Mouse (Mus musculus): ENCODE measurements around the gene Olfr287. TPM values are rescaled to one million over a fixed set of nuclear protein-coding genes. Genes with fewer than 3 reads are reported as not detected.

Olfr287 gene
- total and polyA plus RNA-seq, 2 experiments from 2014 or later, result 0.24 to 0.45 TPM

- Histone ChIP-seq H3K4me1 (ENCODE audit: insufficient read depth) (no peaks in the 10 kb centered on the region), H3K36me3 (ENCODE audit: insufficient read depth) (no peaks in the 10 kb centered on the region), H3K4me2 (ENCODE audit: low read depth) (no peak overlapping the region), H3K27ac (ENCODE audit: low read depth, low read length) (no peak overlapping the region), H3K9ac (no peak overlapping the region), H3K9me3 (ENCODE audit: low read length) (no peaks in the 10 kb centered on the region), H3K4me3 (ENCODE audit: low read depth, low read length) (no peak overlapping the region), H3K27me3 (ENCODE audit: insufficient read depth, low read length) (no peaks in the 10 kb centered on the region)
- WGBS, result 81% methylated on average over 4 of the region's 4 CpGs
- DNase-seq, result no peak
- no peak for ATAC-seq
- no peak for TF ChIP-seq CTCF (IDR thresholded peaks at IDR 0.05; ENCODE audit: low read depth)
Measured at GRCm38 (mm10) chr15:98162561-98162960, 58.3 kb downstream of the Olfr287 start.

GRCm38 (mm10) chr15:98161026-98161805 lies 59.6 kb downstream of the Olfr287 start:
- DNase-seq, result no peak
- 54% methylated on average over 19 of the region's 19 CpGs for WGBS
- no peak overlapping the region for H3K27ac ChIP-seq (ENCODE audit: low read depth, low read length)
- no peaks in the 10 kb centered on the region for H3K9me3 ChIP-seq (ENCODE audit: low read length)
- no peaks in the 10 kb centered on the region for H3K27me3 ChIP-seq (ENCODE audit: insufficient read depth, low read length)
- no peak overlapping the region for H3K9ac ChIP-seq
- H3K4me1 ChIP-seq (ENCODE audit: insufficient read depth), result no peaks in the 10 kb centered on the region
- TF ChIP-seq CTCF (IDR thresholded peaks at IDR 0.05; ENCODE audit: low read depth), result no peak
- H3K4me3 ChIP-seq (ENCODE audit: low read depth, low read length), result no peak overlapping the region
- H3K4me2 ChIP-seq (ENCODE audit: low read depth), result no peak overlapping the region
- ATAC-seq, result no peak
- H3K36me3 ChIP-seq (ENCODE audit: insufficient read depth), result no peaks in the 10 kb centered on the region

GRCm38 (mm10) chr15:98157253-98157652 lies 63.6 kb downstream of the Olfr287 start:
- no peaks in the 10 kb centered on the region for H3K4me1 ChIP-seq (ENCODE audit: insufficient read depth)
- DNase-seq, result no peak

More at GRCm38 (mm10) chr15:98157253-98157652, 63.6 kb downstream of the Olfr287 start:
- Histone ChIP-seq H3K27me3 (ENCODE audit: insufficient read depth, low read length) (no peaks in the 10 kb centered on the region), H3K4me2 (ENCODE audit: low read depth) (no peak overlapping the region), H3K27ac (ENCODE audit: low read depth, low read length) (no peak overlapping the region), H3K9ac (no peak overlapping the region), H3K4me3 (ENCODE audit: low read depth, low read length) (no peak overlapping the region), H3K36me3 (ENCODE audit: insufficient read depth) (no peaks in the 10 kb centered on the region), H3K9me3 (ENCODE audit: low read length) (no peaks in the 10 kb centered on the region)
- 77% methylated on average over 1 of the region's 1 CpGs for WGBS
- TF ChIP-seq CTCF (IDR thresholded peaks at IDR 0.05; ENCODE audit: low read depth), result no peak
- ATAC-seq, result no peak

Other genes starting within 250 kb of the Olfr287 start
- 7.6 and 28.3 TPM in 2 replicates for gene Col2a1, start 216.4 kb downstream of the Olfr287 start, total RNA-seq (2014; rRNA removed)
- 2.5 and 4.9 TPM in 2 replicates for gene Col2a1, start 216.4 kb downstream of the Olfr287 start, polyA plus RNA-seq (2015; fragmentation: Nextera tagmentation; extraction: Ambion mirVana)
- gene Pfkm, start 128.5 kb downstream of the Olfr287 start, total RNA-seq (2014; rRNA removed), result 90.1 and 91.9 TPM in 2 replicates
- gene Pfkm, start 128.5 kb downstream of the Olfr287 start, polyA plus RNA-seq (2015; fragmentation: Nextera tagmentation; extraction: Ambion mirVana), result 76.4 and 86.3 TPM in 2 replicates
- 13.6 and 19.8 TPM in 2 replicates for gene Senp1, start 127.3 kb downstream of the Olfr287 start, total RNA-seq (2014; rRNA removed)
- gene Senp1, start 127.3 kb downstream of the Olfr287 start, polyA plus RNA-seq (2015; fragmentation: Nextera tagmentation; extraction: Ambion mirVana), result 8.5 and 12.2 TPM in 2 replicates
- gene Asb8, start 55.4 kb downstream of the Olfr287 start, total RNA-seq (2014; rRNA removed), result 46.3 and 56.9 TPM in 2 replicates
- 36.5 and 46.8 TPM in 2 replicates for gene Asb8, start 55.4 kb downstream of the Olfr287 start, polyA plus RNA-seq (2015; fragmentation: Nextera tagmentation; extraction: Ambion mirVana)
- gene Ccdc184, start 53.9 kb downstream of the Olfr287 start, total RNA-seq (2014; rRNA removed), result 50.7 and 66.0 TPM in 2 replicates
- gene Ccdc184, start 53.9 kb downstream of the Olfr287 start, polyA plus RNA-seq (2015; fragmentation: Nextera tagmentation; extraction: Ambion mirVana), result 56.3 and 68.9 TPM in 2 replicates
- not detected in 2 replicates for gene Olfr288, start 25.5 kb downstream of the Olfr287 start, total RNA-seq (2014; rRNA removed)
- gene Olfr288, start 25.5 kb downstream of the Olfr287 start, polyA plus RNA-seq (2015; fragmentation: Nextera tagmentation; extraction: Ambion mirVana), result 0.10 TPM in 1 of 2 replicates, not detected in the other
- 0.08 and 0.29 TPM in 2 replicates for gene Gm44579, start 79 bp downstream of the Olfr287 start, total RNA-seq (2014; rRNA removed)
- gene Gm44579, start 79 bp downstream of the Olfr287 start, polyA plus RNA-seq (2015; fragmentation: Nextera tagmentation; extraction: Ambion mirVana), result 0.15 TPM in 1 of 2 replicates, not detected in the other
- not detected in 2 replicates for gene Olfr286, start 13.4 kb upstream of the Olfr287 start, total RNA-seq (2014; rRNA removed)
- not detected in 2 replicates for gene Olfr286, start 13.4 kb upstream of the Olfr287 start, polyA plus RNA-seq (2015; fragmentation: Nextera tagmentation; extraction: Ambion mirVana)
- not detected in 2 replicates for gene H1fnt, start 36.2 kb upstream of the Olfr287 start, total RNA-seq (2014; rRNA removed)
- not detected in 2 replicates for gene H1fnt, start 36.2 kb upstream of the Olfr287 start, polyA plus RNA-seq (2015; fragmentation: Nextera tagmentation; extraction: Ambion mirVana)
- 11.4 and 14.8 TPM in 2 replicates for gene Zfp641, start 75.1 kb upstream of the Olfr287 start, total RNA-seq (2014; rRNA removed)
- gene Zfp641, start 75.1 kb upstream of the Olfr287 start, polyA plus RNA-seq (2015; fragmentation: Nextera tagmentation; extraction: Ambion mirVana), result 3.8 and 6.6 TPM in 2 replicates
- gene Olfr285, start 96.3 kb upstream of the Olfr287 start, total RNA-seq (2014; rRNA removed), result not detected in 2 replicates
- not detected in 2 replicates for gene Olfr285, start 96.3 kb upstream of the Olfr287 start, polyA plus RNA-seq (2015; fragmentation: Nextera tagmentation; extraction: Ambion mirVana)
- 0.81 TPM in 1 of 2 replicates, not detected in the other for gene Olfr284, start 119.9 kb upstream of the Olfr287 start, total RNA-seq (2014; rRNA removed)
- gene Olfr284, start 119.9 kb upstream of the Olfr287 start, polyA plus RNA-seq (2015; fragmentation: Nextera tagmentation; extraction: Ambion mirVana), result not detected in 2 replicates
- gene Olfr283, start 159.9 kb upstream of the Olfr287 start, total RNA-seq (2014; rRNA removed), result not detected in 2 replicates
- not detected in 2 replicates for gene Olfr283, start 159.9 kb upstream of the Olfr287 start, polyA plus RNA-seq (2015; fragmentation: Nextera tagmentation; extraction: Ambion mirVana)
- not detected in 2 replicates for gene Olfr282, start 210.2 kb upstream of the Olfr287 start, total RNA-seq (2014; rRNA removed)
- gene Olfr282, start 210.2 kb upstream of the Olfr287 start, polyA plus RNA-seq (2015; fragmentation: Nextera tagmentation; extraction: Ambion mirVana), result not detected in 2 replicates
- gene Olfr281, start 231.5 kb upstream of the Olfr287 start, total RNA-seq (2014; rRNA removed), result not detected in 2 replicates
- gene Olfr281, start 231.5 kb upstream of the Olfr287 start, polyA plus RNA-seq (2015; fragmentation: Nextera tagmentation; extraction: Ambion mirVana), result not detected in 2 replicates
- not detected in 2 replicates for gene OR5BS1P, start 248.8 kb upstream of the Olfr287 start, total RNA-seq (2014; rRNA removed)
- gene OR5BS1P, start 248.8 kb upstream of the Olfr287 start, polyA plus RNA-seq (2015; fragmentation: Nextera tagmentation; extraction: Ambion mirVana), result not detected in 2 replicates